Mouse (Mus musculus) c-Kit-positive CD71-positive TER-119-positive erythroid progenitor cells, embryonic 14.5 days (primary cell): ENCODE data around the gene Mt1.

Source experiments
- DNase-seq: peaks from one replicate; pipeline ENCODE4 v3.0.0-alpha.2; 2013; ENCODE audit warnings: low spot score

Gene Mt1

GRCm38 (mm10) chr8:94172809-94173732, 5.8 kb upstream of the Mt1 start:
- peak; percentile 55 for DNase-seq

- peak; percentile 63 for DNase-seq
Measured at GRCm38 (mm10) chr8:94173848-94174403, 5.0 kb upstream of the Mt1 start.

- DNase-seq = no peak
Measured at GRCm38 (mm10) chr8:94174619-94175213, 4.2 kb upstream of the Mt1 start.

DNA sequence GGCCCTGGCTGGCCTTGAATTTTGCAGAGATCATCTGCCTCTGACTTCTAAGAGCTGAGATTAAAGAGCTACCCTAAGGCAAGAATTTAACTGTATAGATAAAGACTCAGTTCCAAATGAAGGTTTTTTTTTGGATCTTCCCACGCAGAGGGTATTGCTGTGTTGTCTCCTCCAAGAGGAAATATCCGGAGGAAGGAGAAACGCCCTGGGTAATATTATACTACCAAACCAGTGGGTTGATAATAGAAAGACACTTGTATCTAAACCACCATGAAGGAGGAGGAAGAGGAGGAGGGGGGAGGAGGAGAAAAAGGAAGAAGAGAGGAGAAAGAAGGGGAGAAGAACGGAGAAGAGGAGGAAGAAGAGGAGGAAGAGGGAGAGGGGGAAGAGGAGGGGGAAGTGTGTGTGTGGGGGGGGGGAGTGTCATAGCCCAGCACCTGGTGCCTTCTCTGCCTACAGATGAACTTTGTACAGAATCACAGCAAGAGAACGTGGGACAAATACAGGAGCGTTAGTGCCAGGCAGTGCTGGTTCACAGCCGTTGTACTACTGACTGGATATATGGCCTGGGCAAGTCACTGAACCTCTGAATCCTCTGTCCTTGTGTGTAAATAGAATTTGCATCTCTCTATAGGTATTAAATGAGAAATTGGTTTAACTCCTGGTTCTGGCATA, 1.0 kb upstream of the Mt1 start:
- no peak for DNase-seq

DNA sequence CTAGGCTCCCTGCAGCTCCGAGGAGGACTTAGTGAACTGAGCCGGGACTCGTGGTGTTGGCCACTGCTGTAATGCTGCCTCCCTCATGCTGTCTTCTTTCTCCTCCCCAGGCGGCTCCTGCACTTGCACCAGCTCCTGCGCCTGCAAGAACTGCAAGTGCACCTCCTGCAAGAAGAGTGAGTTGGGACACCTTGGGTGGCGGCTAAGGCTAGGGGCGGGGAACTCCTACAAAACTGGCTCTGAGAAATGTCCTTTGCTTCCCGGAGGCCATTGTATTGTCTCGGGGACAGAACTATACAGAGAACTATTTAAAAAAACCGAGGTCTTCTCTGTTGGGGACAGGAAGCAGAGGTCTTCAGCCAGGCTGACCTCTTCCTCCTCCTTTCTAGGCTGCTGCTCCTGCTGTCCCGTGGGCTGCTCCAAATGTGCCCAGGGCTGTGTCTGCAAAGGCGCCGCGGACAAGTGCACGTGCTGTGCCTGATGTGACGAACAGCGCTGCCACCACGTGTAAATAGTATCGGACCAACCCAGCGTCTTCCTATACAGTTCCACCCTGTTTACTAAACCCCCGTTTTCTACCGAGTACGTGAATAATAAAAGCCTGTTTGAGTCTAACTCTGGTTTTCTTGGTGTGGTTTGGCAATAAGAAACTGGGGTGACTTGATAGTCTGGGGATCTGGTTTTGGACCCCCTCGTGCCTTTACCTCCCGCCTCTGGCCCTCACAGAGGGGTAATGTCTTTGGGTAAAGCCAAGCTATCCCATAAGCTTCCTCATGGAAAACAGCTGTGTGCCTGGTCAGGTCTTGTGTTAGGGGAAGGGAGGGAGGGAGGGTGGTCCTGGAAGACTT, 1.1 kb downstream of the Mt1 start:
- peak; percentile 62 for DNase-seq

- DNase-seq = no peak
Measured at GRCm38 (mm10) chr8:94180561-94180908, 1.7 kb downstream of the Mt1 start.

DNA sequence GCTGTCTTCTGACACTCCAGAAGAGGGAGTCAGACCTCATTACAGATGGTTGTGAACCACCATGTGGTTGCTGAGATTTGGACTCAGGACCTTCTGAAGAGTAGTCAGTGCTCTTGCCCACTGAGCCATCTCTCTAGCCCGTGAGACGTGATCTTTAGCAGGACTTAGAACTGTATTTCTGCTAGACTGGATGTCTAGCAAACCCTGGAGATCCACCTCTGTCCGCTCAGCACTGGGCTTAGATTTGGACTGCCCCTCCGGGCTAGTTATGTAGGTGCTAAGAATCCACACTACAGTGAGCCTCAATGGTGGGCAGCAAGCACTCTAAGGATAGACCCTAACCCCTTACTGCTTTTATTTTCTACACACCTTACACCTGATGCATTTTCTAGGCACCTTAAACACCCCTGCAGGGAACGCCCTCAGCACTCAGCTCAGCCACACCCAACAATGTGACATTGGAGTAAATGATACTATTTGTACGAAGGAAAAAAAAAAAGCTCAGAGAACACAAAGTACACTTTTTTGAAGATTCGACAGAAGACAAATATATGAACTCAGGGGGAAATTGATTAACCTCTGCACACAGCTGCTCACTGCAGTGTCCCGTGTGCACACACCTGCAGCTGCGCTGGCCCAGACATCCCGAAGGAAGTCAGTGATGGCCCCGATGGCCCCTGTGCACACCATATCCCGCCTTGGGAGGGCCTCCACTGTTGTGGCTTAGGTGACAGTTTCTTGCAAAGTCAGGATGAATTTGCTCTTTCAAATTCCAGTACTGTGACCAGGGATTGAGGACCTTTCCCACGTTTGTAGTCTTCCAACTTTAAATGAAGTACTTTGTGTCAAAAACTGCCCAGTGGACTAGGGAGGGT, 3.4 kb downstream of the Mt1 start:
- DNase-seq = no peak

DNA sequence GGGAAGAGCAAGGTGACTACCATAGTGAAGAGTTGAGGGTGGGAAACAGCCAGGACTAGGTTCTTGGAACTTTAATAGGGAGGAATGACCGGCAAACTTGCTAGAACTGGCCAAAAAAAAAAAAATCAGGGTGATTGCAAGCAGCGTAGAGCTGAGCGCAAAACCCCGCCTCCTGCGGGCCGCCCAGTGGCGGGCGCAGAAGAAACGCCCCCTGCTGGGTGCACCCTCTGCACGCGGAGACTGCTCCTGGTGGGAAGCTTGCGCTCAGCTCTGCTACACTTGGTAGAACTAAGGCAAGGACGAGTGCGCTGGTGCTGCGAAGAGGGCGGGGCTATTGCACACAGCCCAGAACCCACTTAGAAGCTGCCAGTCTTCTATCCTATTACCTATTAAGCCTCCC, 4.2 kb downstream of the Mt1 start:
- peak; percentile 90 for DNase-seq

DNA sequence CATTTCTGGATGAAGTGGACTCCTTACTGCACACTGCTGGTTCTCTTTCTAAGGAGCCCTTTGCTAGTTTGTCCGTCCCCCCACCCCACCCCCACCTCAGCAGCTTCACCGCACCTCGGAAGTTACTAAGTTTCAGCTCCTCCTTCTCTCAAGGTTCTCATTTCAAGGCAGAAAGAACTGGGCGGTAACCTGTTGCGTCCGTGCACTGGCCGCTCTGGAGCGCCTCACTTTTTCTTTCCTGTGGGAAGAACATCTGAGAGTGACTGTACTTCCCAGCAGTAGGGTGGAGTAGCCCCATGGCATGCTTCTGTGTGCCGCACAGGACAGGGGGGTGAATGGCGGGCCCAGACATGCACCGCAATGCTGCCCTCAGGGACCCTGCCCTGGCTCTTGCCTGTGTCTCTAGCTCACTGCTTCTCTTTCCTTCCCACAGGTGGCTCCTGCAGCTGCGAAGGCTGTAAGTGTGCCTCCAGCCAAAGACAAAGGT, 5.5 kb downstream of the Mt1 start:
- DNase-seq = no peak

- no peak for DNase-seq
Measured at GRCm38 (mm10) chr8:94185791-94186190, 6.9 kb downstream of the Mt1 start.

GRCm38 (mm10) chr8:94186542-94186941, 7.7 kb downstream of the Mt1 start:
- peak; percentile 84 for DNase-seq

- no peak for DNase-seq
Measured at GRCm38 (mm10) chr8:94187290-94188002, 8.6 kb downstream of the Mt1 start.

GRCm38 (mm10) chr8:94189275-94190031, 10.6 kb downstream of the Mt1 start:
- DNase-seq = no peak

DNA sequence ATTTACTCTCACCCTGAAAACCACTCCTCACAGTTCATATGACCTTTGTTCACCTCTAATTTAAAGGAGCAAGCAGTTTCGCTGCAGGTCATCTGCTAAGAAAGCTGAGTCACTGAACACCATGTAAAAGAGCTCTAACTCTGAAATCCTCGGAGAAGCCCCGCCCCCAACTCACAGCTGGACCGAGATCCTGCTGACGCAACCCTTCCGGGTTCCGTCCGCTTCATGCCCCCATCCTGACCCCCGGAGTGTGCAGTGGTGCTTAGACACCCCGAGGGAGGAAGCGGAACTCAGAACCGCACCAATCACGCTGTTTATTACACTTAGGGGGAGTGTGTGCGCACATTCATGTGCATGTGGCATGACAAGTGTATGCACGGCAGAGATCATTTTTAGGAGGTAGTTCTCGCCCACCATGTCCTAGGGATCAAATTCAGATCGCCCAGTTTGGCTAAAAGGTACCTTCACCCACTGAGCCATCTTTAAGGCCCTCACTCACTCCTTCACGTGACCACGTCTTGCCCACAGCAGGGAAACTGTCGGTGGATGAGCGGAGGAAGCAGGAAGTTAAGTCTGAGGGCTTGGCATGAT, 12.3 kb downstream of the Mt1 start:
- peak; percentile 75 for DNase-seq

DNA sequence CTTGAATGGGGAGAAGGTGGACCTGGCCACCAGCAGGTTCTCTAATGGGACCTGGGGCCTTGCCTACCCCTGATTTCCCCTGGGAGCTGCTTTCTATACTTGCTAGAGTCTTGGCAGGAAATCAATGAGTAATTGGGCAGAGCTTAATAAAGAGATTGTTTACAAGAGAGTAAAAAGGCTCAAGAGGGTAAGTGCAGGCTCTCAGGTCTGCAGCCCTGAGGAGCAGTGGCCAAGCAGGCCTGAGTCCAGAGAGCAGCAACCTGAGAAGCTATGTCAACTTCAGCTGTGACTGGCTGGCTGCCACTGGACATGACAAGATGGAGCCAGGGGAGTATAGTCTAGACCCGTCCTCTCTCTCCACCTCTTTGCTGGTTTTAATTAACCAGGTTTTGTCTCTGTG, 14.0 kb downstream of the Mt1 start:
- no peak for DNase-seq

DNA sequence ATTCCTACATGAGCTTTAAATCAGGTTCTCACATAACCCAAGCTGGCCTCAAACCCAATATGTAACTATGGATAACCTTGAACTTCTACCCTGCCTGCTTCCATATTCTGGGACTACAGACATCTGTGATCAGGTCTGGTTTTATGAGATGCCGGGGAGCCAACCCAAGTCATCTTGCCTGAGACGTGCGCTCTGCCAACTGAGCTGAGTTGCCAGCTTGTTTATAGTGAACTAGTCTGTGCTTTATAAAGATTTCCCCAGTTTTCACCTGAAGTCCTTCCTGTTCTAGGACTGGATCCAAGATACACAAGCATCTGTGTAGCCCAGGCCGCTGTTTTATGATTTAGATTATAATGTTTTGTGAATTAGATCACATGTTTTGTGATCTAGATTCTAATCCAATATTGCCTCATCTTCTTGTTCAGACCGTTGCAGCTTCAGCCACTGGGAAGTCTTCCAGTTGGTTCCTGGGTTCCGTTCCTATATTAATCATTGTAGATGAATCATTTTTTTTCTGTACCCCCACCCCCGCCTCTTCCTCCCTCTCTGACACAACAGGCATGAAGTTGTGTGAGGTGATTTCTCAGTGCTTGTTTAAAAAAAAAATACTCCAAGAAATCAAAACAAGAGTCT, 15.8 kb downstream of the Mt1 start:
- no peak for DNase-seq

GRCm38 (mm10) chr8:94199202-94199869, 20.5 kb downstream of the Mt1 start:
- peak; percentile 79 for DNase-seq

- DNase-seq = no peak
Measured at GRCm38 (mm10) chr8:94204043-94204442, 25.2 kb downstream of the Mt1 start.
